Mouse (Mus musculus) splenic B cell, adult 2 months (primary cell): ENCODE data around the gene Plxnb1.
"Not testable (repeated sequence)": the region's sequence is repeated elsewhere in the genome, so short reads cannot be mapped to it uniquely, and the experiment has no call there.

Source experiments
- DNase-seq: peaks from one replicate; pipeline ENCODE4 v3.0.0-alpha.2; 2011; ENCODE audit warnings: low read depth, low spot score
- H3K27me3 ChIP-seq: 2 replicates; pipeline ENCODE4 v1.6.1; 2012; ENCODE audit warnings: mild to moderate bottlenecking, low read length, moderate library complexity, mixed read lengths; ENCODE audit not compliant: control insufficient read depth, poor library complexity, insufficient read depth, severe bottlenecking
- H3K36me3 ChIP-seq: 2 replicates; pipeline ENCODE4 v1.6.1; 2012; ENCODE audit warnings: mild to moderate bottlenecking, low read length, moderate library complexity, mixed read lengths; ENCODE audit not compliant: control insufficient read depth, poor library complexity, insufficient read depth, severe bottlenecking

Plxnb1 gene

GRCm38 (mm10) chr9:109124164-109124563 lies 29.0 kb downstream of the Plxnb1 start:
- DNase-seq = peak; percentile 12
- no peaks in the 10 kb centered on the region for H3K36me3 ChIP-seq
- no peaks in the 10 kb centered on the region for H3K27me3 ChIP-seq

- H3K27me3 ChIP-seq = no peaks in the 10 kb centered on the region
- no peaks in the 10 kb centered on the region for H3K36me3 ChIP-seq
- DNase-seq = no peak
Observed at GRCm38 (mm10) chr9:109125043-109125442, 29.9 kb downstream of the Plxnb1 start.

- Histone ChIP-seq H3K36me3 (no peaks in the 10 kb centered on the region), H3K27me3 (no peaks in the 10 kb centered on the region)
- no peak for DNase-seq
Observed at GRCm38 (mm10) chr9:109125481-109125880, 30.3 kb downstream of the Plxnb1 start.

- DNase-seq = no peak
- no peaks in the 10 kb centered on the region for H3K36me3 ChIP-seq
- H3K27me3 ChIP-seq = no peaks in the 10 kb centered on the region
Observed at GRCm38 (mm10) chr9:109127076-109127475, 31.9 kb downstream of the Plxnb1 start.

GRCm38 (mm10) chr9:109128211-109128610 lies 33.0 kb downstream of the Plxnb1 start:
- H3K27me3 ChIP-seq = no peaks in the 10 kb centered on the region
- peak; percentile 36 for DNase-seq
- H3K36me3 ChIP-seq = no peaks in the 10 kb centered on the region

GRCm38 (mm10) chr9:109130076-109130475 lies 34.9 kb downstream of the Plxnb1 start:
- Histone ChIP-seq H3K27me3 (no peaks in the 10 kb centered on the region), H3K36me3 (no peaks in the 10 kb centered on the region)
- DNase-seq = no peak

- H3K27me3 ChIP-seq, DNase-seq, H3K36me3 ChIP-seq: not testable (repeated sequence)
Observed at GRCm38 (mm10) chr9:109140414-109140813, 45.2 kb downstream of the Plxnb1 start.

GRCm38 (mm10) chr9:109161941-109162340 lies 66.8 kb downstream of the Plxnb1 start, which contains the start of gene Fbxw21:
Fbxw21 (minus strand) TSS chr9:109162041.
- no peaks in the 10 kb centered on the region for H3K27me3 ChIP-seq
- no peak for DNase-seq
- H3K36me3 ChIP-seq = no peaks in the 10 kb centered on the region

GRCm38 (mm10) chr9:109167316-109167715 lies 72.1 kb downstream of the Plxnb1 start:
- Histone ChIP-seq H3K36me3 (no peaks in the 10 kb centered on the region), H3K27me3 (no peaks in the 10 kb centered on the region)
- no peak for DNase-seq
